Mouse (Mus musculus) testis, adult 2 months (tissue): ENCODE measurements around the gene Eefsec.

Experiments
- CTCF ChIP-seq: fragments of 200-500 bp; IDR thresholded peaks from 2 replicates; pipeline ENCODE4 v1.5.1; 2012; ENCODE audit warnings: low read depth, mild to moderate bottlenecking, inconsistent platforms, low read length, moderate library complexity; ENCODE audit not compliant: control insufficient read depth, insufficient read depth, insufficient replicate concordance
- POLR2A ChIP-seq: fragments of 200-500 bp; IDR thresholded peaks from 2 replicates; pipeline ENCODE4 v1.6.1; 2012; ENCODE audit warnings: low read depth, mild to moderate bottlenecking, inconsistent platforms, low read length, moderate library complexity; ENCODE audit not compliant: control insufficient read depth

- TF ChIP-seq POLR2A (no peak), CTCF (no peak)
Measured at GRCm38 (mm10) chr6:88387836-88388724, 58.3 kb downstream of the Eefsec start.
